Mouse (Mus musculus) G1E (cell line): ENCODE measurements around the gene Olfr71.

Source experiments
- CTCF ChIP-seq: IDR thresholded peaks from 2 replicates; pipeline ENCODE4 v1.5.1; 2012; ENCODE audit warnings: low read depth, low read length, inconsistent platforms, mixed read lengths
- GATA1 ChIP-seq: IDR thresholded peaks from 2 replicates; pipeline ENCODE4 v1.6.1; 2012; ENCODE audit warnings: borderline replicate concordance, low read length, inconsistent platforms, mixed read lengths
- POLR2AphosphoS5 ChIP-seq: IDR thresholded peaks from 2 replicates; pipeline ENCODE4 v1.6.1; 2012; ENCODE audit warnings: low read depth, low read length, inconsistent platforms; ENCODE audit not compliant: insufficient replicate concordance
- TAL1 ChIP-seq: conservative IDR thresholded peaks from 2 replicates; pipeline ENCODE4 v1.6.1; 2012; ENCODE audit warnings: low read depth, low read length, inconsistent platforms, mixed read lengths

GRCm38 (mm10) chr4:43674974-43675373 lies 35.1 kb downstream of the Olfr71 start:
- TF ChIP-seq CTCF (no peak), GATA1 (no peak), TAL1 (no peak), POLR2AphosphoS5 (no peak)
